Mouse (Mus musculus): ENCODE measurements at regions not wholly inside any gene's neighbourhood (a gene's known extent, or its start where the extent isn't known, plus 50 kb on each side); places are given as distances from the start of the nearest gene placed in this dataset.

DNA sequence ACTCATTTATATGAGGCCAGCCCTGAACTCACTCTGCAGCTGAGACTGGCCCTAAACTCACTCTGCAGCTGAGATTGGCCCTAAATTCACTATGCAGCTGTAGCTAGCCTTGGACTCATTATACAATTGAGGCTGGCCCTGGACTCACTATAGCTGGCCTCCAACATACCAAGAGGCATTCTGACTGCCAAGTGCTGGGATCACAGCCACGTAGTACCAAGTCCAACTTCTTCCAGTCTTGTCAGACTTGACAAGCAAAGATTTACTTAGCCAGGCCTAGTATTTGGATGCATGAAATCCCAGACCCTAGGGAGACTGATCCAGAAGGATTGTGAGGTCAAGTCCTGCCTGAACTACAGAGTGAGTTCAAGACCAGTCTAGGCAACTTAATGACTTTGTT lies 81.6 kb downstream of the Xrcc2 start:
- TF ChIP-seq POLR2A (IDR thresholded peaks at IDR 0.05; ENCODE audit: extremely low read depth, insufficient read depth, low read length) (no peak), CTCF (IDR thresholded peaks at IDR 0.05; ENCODE audit: low read depth, low read length) (no peak)

Data from liver, adult 2 months (tissue).